20 mouse cellular contexts compared by ENCODE assay signal in genomic region chr1:183712895-183713294, GRCm38 (mm10).
DNase-seq lines count a peak whose midpoint lies in the region; ATAC-seq and TF ChIP-seq lines count a peak whose summit lies in the region.
"Had no signal": no experiment of that assay in that cellular context is flagged by ENCODE, and none has a peak within 500 bp of the region (broad histone marks: within the 10 kb centered on the region; RNA-seq: fewer than 3 reads in every experiment).

No protein-coding gene starts in this region.

- no peak overlapping the region for H3K9ac ChIP-seq in CH12.LX (ENCODE audit: insufficient read depth, low read depth)
- no peak overlapping the region for H3K9ac ChIP-seq in midbrain, embryonic 15.5 days
- H3K9ac ChIP-seq: embryonic facial prominence, embryonic 12.5 days; forebrain, embryonic 13.5 days; forebrain, embryonic 15.5 days; forebrain, postnatal 0 days had no signal

- peak; percentile 26; the same call in 1 of the 2 replicates for ATAC-seq in neutrophil, adult 5-6 weeks (ENCODE audit: extremely low read depth, insufficient number of reproducible peaks, low FRiP score, poor library complexity, severe bottlenecking)
- no peak for ATAC-seq in midbrain, embryonic 15.5 days (replicated peaks)
- ATAC-seq: CD4-positive, CD25-positive, alpha-beta regulatory T cell, adult 4 months; forebrain, embryonic 13.5 days; forebrain, embryonic 15.5 days; forebrain, postnatal 0 days had no signal

- no peaks in the 10 kb centered on the region for H3K27me3 ChIP-seq in CH12.LX (replicated peaks)
- no peaks in the 10 kb centered on the region for H3K27me3 ChIP-seq in midbrain, embryonic 10.5 days (ENCODE audit: low read depth, poor library complexity, severe bottlenecking)
- no peaks in the 10 kb centered on the region for H3K27me3 ChIP-seq in midbrain, embryonic 15.5 days (replicated peaks)
- H3K27me3 ChIP-seq: embryonic facial prominence, embryonic 12.5 days; forebrain, embryonic 13.5 days; forebrain, embryonic 15.5 days had no signal

- DNase-seq in A20 (ENCODE audit: low read depth, low spot score) (peak; percentile 26), CH12.LX (ENCODE audit: extremely low read depth) (peak; percentile 29)
- no peak for DNase-seq in right cerebral cortex, postnatal 14 days
- no peak for DNase-seq in midbrain, embryonic 10.5 days (ENCODE audit: low spot score)
- DNase-seq: adrenal gland, adult 2 months; adrenal gland, postnatal 10 days; adrenal gland, postnatal 25 days; cerebellum, adult 11 months; cerebellum, adult 18-20 months; cerebellum, adult 8-10 months; cerebellum, postnatal 10 days; cerebellum, postnatal 25 days; forebrain, postnatal 0 days had no signal

- no peak overlapping the region for H3K4me3 ChIP-seq in CH12.LX (replicated peaks in 1 of 3; ENCODE audit: low read depth in 2 of 3, low read length in 2 of 3, poor library complexity in 1 of 3)
- H3K4me3 ChIP-seq in midbrain, embryonic 10.5 days, result no peak overlapping the region
- H3K4me3 ChIP-seq in midbrain, embryonic 15.5 days, result no peak overlapping the region
- H3K4me3 ChIP-seq: embryonic facial prominence, embryonic 10.5 days; embryonic facial prominence, embryonic 12.5 days; forebrain, embryonic 13.5 days; forebrain, embryonic 15.5 days had no signal

- 82% methylated on average over 1 of the region's 1 CpGs for WGBS in midbrain, embryonic 10.5 days
- 83% methylated on average over 1 of the region's 1 CpGs for WGBS in midbrain, embryonic 15.5 days

- TF ChIP-seq CTCF in CH12.LX (conservative IDR thresholded peaks at IDR 0.05 in 1 of 2, IDR thresholded peaks at IDR 0.05 in 1 of 2; ENCODE audit: low read depth in 2 of 2, low read length in 2 of 2), result no peak

- no peaks in the 10 kb centered on the region for H3K36me3 ChIP-seq in CH12.LX (replicated peaks in 1 of 2; ENCODE audit: control insufficient read depth in 1 of 2, insufficient read depth in 1 of 2, low read length in 1 of 2)
- no peaks in the 10 kb centered on the region for H3K36me3 ChIP-seq in midbrain, embryonic 10.5 days
- H3K36me3 ChIP-seq in midbrain, embryonic 15.5 days (replicated peaks), result no peaks in the 10 kb centered on the region
- H3K36me3 ChIP-seq: embryonic facial prominence, embryonic 10.5 days; embryonic facial prominence, embryonic 12.5 days; forebrain, embryonic 15.5 days had no signal

- H3K79me2 ChIP-seq in CH12.LX (replicated peaks; ENCODE audit: control insufficient read depth, extremely low read depth, insufficient read depth, poor library complexity, severe bottlenecking), result no peaks in the 10 kb centered on the region

- no peak for TF ChIP-seq POLR2A in CH12.LX (IDR thresholded peaks at IDR 0.05; ENCODE audit: low read depth, low read length)

- no peak for TF ChIP-seq RAD21 in CH12.LX (IDR thresholded peaks at IDR 0.05; ENCODE audit: low read depth, low read length)

- dilution Hi-C loops in CH12.LX (cut with MboI; ENCODE audit: extremely low pct_ligation_motif_present, extremely low pct_unique_long_range_greater_than_20kb, low sequenced_read_pairs), result no loop called here

- TF ChIP-seq EP300 in CH12.LX (IDR thresholded peaks at IDR 0.05; ENCODE audit: low read length), result peak; percentile 55; the same call in 1 of the 2 replicates

- H3K9me3 ChIP-seq in CH12.LX (replicated peaks; ENCODE audit: low read length), result peaks cover 9% of the 10 kb centered on the region
- no peaks in the 10 kb centered on the region for H3K9me3 ChIP-seq in midbrain, embryonic 10.5 days (replicated peaks)
- H3K9me3 ChIP-seq in midbrain, embryonic 15.5 days, result no peaks in the 10 kb centered on the region
- H3K9me3 ChIP-seq: embryonic facial prominence, embryonic 10.5 days; embryonic facial prominence, embryonic 12.5 days; forebrain, embryonic 13.5 days; forebrain, embryonic 15.5 days had no signal

- peaks cover 0 to 9% of the 10 kb centered on the region in 2 experiments; a peak in 1 of 4 replicates for H3K4me1 ChIP-seq in CH12.LX (ENCODE audit: control insufficient read depth in 1 of 2, insufficient read depth in 2 of 2)
- H3K4me1 ChIP-seq in midbrain, embryonic 10.5 days, result no peaks in the 10 kb centered on the region
- no peaks in the 10 kb centered on the region for H3K4me1 ChIP-seq in midbrain, embryonic 15.5 days
- H3K4me1 ChIP-seq: embryonic facial prominence, embryonic 10.5 days; embryonic facial prominence, embryonic 12.5 days; forebrain, embryonic 13.5 days; forebrain, embryonic 15.5 days had no signal

- no peak overlapping the region for H3K4me2 ChIP-seq in CH12.LX (ENCODE audit: insufficient read depth, low read depth, poor library complexity, severe bottlenecking)
- H3K4me2 ChIP-seq in midbrain, embryonic 15.5 days, result no peak overlapping the region
- H3K4me2 ChIP-seq: embryonic facial prominence, embryonic 12.5 days; forebrain, embryonic 13.5 days; forebrain, embryonic 15.5 days had no signal

- in situ Hi-C loops in CH12.LX (cut with MboI; ENCODE audit: low pct_ligation_motif_present, low pct_unique_long_range_greater_than_20kb, low sequenced_read_pairs), result no loop called here

- no peak overlapping the region for H3K27ac ChIP-seq in CH12.LX (ENCODE audit: insufficient read depth, low read depth)
- H3K27ac ChIP-seq in midbrain, embryonic 10.5 days (replicated peaks), result no peak overlapping the region
- H3K27ac ChIP-seq in midbrain, embryonic 15.5 days, result no peak overlapping the region
- H3K27ac ChIP-seq: embryonic facial prominence, embryonic 10.5 days; embryonic facial prominence, embryonic 12.5 days; forebrain, embryonic 13.5 days; forebrain, embryonic 15.5 days had no signal

TF ChIP-seq in CH12.LX, 34 proteins besides CTCF, POLR2A, EP300 and RAD21:
- TF ChIP-seq NELFE (IDR thresholded peaks at IDR 0.05; ENCODE audit: low read depth, low read length), result no peak
- no peak for TF ChIP-seq GABPA (IDR thresholded peaks at IDR 0.05; ENCODE audit: insufficient replicate concordance, low read depth, low read length)
- TF ChIP-seq IRF4 (IDR thresholded peaks at IDR 0.05; ENCODE audit: low read depth, low read length), result peak; percentile 72
- TF ChIP-seq MYC (IDR thresholded peaks at IDR 0.05; ENCODE audit: low read depth, low read length), result no peak

Comparison
In these comparisons a context has a peak if more than half of its experiments do, and no peak if none do; other contexts are left out.
1. DNase-seq: peak in A20 (single experiment) and CH12.LX (single experiment); none in right cerebral cortex, postnatal 14 days (single experiment) and midbrain, embryonic 10.5 days (single experiment).